Mouse (Mus musculus) skeletal muscle tissue, adult 2 months (tissue): ENCODE data around the gene Mlx.

Experiments
- DNase-seq: peaks from one replicate; pipeline ENCODE4 v3.0.0-alpha.2; 2012; ENCODE audit warnings: low read depth, low spot score

Gene Mlx

DNA sequence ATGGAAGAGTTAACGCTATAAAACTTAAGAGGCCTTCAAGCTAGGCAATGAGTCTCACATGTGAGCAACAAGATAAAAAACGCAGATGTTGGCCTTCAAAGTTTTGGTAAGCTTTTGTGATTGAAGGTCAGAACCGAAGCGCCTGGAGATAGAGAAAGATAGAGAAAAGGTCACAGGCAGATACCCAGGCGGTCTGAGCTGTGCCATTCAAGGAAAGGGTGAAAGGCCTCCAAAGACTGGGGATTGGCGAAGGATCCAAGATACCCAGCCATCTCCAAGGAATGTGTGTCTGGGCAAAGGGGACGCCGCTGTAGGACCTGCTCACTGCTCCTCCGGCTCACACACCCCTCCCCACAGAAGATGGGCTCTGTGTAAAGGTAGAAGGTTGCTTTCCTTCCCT lies 22.1 kb upstream of the Mlx start:
- no peak for DNase-seq

DNA sequence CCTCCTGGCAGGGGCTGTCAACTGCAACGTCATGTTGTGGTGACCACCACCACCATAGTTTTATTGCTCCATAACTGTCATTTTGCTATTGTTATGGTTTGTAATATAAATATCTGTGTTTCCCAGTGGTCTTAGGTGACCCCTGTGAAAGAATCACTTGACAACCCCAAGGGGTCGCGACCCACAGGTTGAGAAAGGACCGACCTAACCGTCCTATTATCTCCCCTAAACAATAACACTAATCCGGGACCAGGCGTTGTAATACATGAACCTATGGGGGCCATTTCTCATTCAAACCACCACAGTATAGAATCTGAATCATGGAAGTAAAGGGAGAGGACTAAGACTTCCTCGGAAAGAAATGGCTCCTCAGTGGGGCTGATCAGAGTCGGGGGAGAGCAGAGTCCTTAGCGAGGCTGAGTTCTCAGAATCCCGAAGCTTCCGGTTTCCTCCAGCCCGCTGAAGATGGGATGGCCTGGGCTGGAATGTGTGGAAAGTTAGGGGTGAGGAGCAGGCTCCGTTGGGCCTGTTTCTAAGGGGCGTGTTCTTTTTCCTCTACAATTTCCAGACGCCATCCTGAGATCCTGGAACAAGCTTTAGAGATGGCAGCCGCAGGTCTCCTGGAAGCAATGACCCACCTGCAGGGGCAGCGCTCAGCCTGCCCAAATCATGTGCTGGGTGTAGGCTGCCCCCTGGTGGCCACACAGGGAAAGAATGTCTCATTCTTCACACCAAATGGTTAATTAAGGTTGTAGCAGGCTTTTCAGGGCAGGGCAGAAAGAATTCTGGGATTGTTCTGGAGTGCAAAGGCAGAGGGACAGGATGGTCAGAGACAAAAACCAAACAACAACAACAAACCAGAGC lies 20.3 kb upstream of the Mlx start:
- peak; percentile 74 for DNase-seq

DNA sequence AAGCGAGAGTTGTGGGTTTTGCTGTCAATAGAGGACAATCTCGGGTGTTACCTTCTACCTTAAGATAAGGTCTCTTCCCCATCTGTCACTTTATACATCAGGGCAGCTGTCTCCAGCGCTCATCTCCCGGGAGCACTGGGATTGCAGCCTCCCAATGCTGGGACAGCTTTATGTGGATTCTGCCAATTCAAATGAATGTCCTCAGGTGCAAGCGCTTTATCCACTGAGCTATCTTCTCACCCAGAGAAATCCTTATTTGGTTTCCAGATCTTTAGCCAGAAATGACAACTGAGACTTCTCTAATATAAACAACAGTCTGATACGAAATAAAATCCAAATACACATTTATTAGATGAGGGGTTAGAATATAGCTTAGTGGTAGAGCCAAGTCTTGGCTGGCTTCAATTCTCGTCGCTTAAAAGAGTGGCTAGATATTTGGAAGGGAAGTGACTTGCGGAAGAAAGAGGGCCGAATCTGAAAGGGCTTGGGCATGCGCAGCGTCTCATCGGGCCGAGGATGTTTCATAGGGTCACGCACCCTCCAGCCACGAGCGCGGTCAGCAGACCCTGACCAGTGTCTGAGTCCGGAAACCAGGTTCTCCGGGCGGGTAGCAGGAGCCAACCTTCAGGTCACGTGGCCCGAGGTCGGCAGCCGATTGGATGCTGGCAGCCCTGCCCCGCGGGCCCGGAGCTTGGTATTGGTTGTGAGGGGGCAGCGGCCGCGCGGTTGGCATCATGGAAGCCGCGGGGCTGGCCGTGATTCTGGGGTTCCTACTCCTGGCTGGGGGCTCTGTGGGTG lies 17.5 kb upstream of the Mlx start, which contains the start of gene Naglu:
Gene Naglu (plus strand): TSS at position 622 of the 798 bp plus-strand sequence.
- peak; percentile 95 for DNase-seq

DNA sequence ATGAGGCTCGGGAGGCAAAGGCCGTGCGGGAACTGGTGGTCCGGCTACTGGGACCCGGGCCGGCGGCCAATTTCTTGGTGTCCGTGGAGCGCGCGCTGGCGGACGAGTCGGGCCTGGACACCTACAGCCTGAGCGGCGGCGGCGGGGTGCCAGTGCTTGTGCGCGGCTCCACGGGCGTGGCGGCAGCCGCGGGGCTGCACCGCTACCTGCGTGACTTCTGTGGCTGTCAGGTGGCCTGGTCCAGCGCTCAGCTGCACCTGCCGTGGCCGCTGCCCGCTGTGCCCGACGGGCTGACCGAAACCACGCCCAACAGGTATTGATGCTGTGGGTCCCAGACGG lies 16.9 kb upstream of the Mlx start:
- DNase-seq, result no peak

DNA sequence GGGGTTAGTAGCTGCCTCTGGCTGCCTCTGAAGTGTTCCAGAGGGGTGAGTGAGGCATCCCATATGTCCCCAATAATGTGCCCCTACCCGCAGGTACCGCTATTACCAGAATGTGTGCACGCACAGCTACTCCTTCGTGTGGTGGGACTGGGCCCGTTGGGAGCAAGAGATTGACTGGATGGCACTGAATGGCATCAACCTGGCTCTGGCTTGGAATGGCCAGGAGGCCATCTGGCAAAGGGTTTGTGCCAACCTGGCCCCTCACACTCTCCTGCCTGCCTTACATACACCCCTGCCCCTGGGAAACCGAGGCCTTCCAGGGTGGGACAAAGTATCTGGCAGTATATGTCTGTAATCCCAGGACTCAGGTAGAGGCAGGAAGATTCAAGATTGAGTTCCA lies 16.1 kb upstream of the Mlx start:
- DNase-seq, result no peak

DNA sequence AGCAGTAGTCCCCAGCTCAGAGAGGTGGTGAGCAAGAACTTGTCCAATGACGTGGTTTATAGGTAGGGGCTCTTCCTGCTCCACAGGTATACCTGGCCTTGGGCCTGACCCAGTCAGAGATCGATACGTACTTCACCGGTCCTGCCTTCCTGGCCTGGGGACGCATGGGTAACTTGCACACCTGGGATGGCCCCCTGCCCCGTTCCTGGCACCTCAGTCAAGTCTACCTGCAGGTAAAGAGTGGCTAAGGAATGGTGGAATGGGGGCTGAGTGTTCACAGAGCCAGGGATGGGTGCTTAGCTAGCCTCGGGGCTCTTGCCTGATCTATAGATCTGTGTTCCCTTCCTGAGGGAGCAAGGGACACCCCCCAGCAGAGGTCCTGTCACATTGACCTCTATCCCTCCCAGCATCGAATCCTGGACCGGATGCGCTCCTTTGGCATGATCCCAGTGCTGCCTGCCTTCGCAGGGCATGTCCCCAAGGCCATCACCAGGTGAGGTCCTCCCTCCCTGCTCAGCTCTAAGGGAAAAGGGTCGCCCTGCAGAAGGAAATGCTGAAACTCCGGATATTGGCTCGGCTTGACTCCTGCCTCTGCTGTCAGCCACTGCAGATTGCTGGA lies 15.2 kb upstream of the Mlx start:
- DNase-seq, result no peak

DNA sequence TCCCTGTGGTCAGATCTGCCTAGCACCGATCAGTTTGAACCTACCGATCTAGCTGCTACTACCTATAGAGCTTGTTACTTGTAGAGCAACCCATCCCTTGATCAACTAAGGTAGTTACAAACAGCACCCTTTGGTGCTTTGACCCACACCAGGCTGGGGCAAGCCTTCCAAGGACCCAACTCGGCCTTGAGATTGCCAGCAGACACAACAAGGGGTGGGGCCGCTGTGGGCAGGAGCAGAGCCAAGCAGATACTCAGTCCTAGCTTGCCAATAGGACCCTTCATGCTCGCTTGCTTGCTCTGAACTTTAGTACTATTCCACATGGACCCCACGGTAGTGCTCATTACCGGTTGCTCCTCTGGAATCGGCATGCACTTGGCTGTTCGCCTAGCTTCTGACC lies 9.0 kb upstream of the Mlx start, which contains the start of gene Hsd17b1:
Gene Hsd17b1 (plus strand): TSS at position 291 of the 400 bp plus-strand sequence.
- no peak for DNase-seq

DNA sequence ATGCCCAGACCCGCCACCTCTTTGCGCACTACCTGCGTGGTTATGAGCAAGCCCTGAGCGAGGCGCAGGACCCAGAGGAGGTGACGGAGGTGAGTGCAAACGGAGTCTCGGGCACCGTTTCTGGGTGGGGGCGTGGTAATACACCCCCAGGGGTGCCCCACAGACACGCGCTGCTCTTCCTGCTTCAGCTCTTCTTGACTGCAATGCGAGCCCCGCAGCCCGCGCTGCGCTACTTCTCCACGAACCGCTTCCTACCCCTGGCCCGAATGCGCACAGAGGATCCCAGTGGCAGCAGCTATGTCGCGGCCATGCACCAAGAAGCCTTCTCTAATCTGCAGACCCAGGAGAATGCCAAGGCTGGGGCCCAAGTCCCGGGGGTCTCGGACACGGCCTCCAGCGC lies 7.3 kb upstream of the Mlx start:
- DNase-seq, result no peak

DNA sequence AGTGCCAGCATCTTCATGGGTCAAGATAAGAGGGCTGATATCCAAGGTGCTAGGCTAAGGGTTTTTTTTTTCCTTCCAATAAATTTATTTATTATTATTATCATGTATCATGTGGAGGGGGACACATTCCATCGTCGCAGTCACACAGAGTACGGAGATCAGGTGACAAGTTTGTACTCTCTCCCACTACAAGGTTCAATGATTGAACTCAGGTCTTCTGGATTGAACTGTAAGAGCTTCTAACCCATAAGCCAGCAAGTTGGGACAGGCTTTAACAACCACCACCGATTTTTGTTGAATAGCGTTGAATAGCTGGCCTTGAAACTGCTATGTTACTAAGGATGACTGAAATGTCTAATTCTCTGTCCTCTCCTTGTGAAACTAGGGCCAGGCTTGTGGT lies 6.7 kb upstream of the Mlx start:
- no peak for DNase-seq

DNA sequence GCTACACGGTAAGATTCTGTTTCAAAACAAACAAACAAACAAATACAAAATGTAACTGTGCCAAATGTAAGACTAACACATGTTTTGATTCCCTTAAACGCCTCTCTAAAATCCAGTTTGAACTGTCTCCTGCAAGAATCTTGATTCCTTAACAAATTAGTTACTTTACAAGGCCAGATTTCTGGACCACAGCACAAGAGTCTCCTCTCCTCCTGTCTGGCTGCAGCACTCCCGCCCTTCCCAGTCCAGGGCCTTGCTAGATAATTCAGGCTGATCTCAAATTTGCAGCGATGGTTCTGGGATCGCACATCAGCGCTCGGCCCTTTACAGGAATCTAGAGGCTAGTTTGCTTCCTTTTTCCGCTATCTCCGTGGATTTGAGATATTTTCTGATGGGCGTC lies 5.4 kb upstream of the Mlx start:
- no peak for DNase-seq

DNA sequence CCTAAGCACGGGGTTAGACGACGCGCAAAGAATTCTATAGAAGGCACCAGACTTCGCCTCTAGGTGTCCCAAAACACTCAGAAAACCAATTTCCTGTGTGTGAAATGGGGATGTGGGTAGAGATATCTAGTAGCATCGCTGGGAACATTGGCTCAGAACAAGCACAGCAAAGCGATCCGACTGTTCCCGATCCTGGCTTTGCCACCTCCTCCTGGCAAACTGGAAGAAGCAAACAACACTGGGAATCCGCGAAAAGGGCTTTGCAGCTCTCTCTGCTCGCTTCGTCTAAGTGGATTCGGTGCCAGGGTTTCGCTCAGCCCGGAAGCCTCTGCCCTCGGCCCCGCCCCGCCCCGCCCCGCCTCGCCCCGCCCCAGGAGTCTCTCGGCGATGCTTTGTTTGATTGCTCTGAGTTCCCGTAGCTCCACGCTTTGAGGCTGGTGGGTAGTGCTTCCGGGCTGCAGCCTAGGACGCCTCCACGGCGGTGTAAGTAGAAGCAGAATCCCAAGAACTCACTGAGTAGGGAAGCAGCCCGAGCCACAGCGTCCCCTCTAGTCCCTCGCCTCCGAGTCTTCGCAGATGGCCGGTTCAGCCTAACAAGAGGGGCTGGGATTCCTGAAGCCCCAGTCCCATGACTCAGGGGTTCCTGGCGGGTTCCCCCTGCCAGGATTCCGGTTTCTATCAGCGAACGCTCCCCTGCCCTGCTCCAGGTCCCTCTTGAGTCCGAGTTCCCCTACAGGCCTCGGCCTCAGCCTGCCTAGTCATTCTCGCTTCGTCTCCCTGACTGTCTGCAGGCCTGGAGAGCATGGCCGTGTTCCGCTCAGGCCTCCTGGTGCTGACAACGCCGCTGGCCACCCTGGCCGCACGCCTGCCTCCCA lies 4.6 kb upstream of the Mlx start, which contains the start of gene Coasy:
Gene Coasy (plus strand): TSS at position 358 of the 875 bp plus-strand sequence.
- peak; percentile 83 for DNase-seq

DNA sequence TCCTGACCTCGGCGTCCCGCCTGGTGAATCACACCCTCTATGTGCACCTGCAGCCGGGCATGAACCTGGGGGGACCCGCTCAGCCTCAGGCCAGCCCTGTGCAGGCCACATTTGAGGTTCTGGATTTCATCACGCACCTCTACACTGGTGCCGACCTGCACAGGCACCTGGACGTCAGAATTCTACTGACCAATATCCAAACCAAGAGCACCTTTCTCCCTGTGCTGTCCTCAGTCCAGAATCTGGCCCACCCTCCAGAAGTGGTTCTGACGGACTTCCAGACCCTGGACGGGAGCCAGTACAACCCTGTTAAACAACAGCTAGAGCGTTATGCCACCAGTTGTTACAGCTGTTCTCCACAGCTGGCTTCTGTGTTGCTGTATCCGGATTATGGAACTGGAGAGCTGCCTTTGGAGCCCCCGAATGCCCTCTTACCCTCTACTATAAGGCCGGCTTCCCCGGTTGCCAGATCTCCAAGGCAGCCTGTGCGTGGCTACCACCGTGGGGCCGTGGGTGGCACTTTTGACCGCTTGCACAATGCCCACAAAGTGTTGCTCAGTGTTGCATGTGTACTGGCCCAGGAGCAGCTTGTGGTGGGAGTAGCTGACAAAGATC lies 3.9 kb upstream of the Mlx start:
- no peak for DNase-seq

DNA sequence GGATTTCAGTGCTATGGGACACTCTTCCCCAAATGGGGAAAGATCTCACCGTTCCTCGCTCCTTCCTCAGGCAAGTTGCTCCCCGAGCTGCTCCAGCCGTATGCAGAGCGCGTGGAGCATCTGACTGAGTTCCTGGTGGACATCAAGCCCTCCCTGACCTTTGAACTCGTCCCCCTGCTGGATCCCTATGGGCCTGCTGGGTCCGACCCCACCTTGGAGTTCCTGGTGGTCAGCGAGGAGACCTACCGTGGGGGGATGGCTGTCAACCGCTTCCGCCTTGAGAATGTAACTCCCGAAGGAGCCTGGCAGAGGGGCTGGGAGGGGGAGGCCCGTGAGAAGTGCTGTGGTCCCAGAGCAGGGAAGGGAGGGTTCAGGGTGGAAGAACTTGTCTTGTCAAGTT lies 2.8 kb upstream of the Mlx start:
- DNase-seq, result no peak

DNA sequence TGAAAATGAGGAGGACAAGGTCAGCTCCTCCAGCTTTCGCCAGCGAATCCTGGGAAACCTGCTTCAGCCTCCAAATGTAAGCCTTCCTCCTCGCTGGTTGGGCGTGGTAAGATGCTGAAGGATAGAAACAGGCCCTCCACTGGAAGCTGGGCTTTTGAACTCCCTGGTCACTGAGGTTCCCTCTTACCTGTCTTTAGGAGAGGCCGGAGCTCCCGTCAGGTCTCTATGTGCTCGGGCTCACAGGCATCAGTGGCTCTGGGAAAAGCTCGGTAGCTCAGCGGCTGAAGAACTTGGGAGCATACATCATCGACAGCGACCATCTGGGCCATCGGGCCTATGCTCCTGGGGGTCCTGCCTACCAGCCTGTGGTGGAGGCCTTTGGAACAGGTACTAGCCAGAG lies 2.3 kb upstream of the Mlx start:
- no peak for DNase-seq

DNA sequence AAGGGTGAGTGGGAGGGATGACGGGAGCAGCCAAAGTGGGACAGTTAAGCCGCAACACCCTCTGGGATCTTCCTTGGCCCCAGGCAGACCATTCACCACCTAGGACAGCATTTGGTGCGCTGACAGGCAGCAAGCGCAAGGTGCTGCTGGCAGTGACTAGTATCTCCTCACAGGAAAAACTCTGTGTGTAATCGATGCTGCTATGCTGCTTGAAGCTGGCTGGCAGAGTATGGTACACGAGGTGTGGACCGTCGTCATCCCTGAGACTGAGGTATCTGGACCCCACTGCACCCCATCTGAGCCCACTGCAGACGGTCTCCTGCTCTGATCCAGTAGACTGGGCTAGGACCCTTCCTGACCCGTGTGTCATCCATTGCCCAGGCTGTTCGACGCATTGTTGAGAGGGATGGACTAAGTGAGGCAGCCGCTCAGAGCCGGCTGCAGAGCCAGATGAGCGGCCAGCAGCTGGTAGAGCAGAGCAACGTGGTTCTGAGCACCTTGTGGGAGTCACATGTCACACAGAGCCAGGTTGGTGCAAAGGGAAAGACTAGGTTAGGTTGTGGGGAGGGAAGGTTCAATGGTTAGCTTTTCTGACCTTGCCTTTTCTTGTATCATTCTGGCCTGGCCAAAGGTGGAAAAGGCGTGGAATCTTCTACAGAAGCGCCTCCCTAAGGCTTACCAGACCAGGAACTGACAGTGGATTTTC lies 1.3 kb upstream of the Mlx start:
- DNase-seq, result no peak

DNA sequence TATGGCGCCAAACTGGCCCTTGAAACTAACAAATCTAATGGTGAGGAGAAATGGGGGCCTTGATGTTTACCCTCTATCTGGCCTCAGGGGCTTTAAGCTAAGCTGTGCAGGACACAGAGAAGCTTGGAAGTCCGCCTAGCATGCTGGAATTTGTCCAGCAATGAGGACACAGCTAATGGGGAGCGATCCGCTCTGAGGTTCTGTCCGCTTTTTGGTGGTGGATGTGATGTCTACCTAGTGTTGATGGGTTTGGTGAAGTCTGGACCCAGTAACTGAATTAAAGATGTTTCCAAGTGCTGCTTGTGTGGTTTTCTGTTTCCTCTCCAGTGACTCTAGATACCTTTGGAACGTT lies 778 bp upstream of the Mlx start:
- DNase-seq, result no peak

DNA sequence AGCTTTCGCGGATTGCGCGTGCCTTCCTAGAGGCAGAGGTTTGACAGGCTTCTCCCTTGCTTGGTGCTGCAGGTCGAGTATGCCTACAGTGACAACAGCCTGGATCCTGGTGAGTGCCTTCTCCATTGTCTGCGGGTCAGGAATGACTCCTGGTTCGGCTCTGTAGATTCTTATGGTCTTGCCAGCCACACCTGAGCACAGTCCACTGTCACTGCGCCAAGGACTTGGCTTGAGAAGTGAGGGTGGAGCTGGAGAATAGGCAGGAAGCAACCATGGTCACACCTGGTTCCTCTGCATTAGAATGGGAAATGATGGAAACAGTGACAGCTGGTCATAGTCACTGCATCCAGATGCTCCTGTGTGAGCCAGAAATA lies 592 bp downstream of the Mlx start:
- no peak for DNase-seq

DNA sequence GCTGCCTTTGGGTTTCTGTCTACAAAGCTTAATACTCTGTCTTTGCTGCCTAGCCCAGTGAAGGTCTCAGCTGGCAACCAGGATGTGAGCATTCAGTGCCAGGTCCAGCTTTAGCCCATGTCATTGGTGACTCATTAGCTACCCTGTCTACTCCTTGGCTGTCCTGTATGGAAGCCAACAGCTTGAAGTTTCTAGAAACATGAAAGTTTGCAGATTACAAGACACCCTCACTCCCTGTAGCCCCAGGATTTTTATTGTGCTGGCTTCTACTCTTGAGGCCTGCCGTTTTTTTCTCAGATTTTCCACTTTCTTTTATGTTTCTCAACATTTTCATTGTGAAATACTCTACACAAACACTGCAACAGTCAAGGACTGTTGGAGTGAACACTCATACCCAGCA lies 2.9 kb downstream of the Mlx start:
- DNase-seq, result no peak

DNA sequence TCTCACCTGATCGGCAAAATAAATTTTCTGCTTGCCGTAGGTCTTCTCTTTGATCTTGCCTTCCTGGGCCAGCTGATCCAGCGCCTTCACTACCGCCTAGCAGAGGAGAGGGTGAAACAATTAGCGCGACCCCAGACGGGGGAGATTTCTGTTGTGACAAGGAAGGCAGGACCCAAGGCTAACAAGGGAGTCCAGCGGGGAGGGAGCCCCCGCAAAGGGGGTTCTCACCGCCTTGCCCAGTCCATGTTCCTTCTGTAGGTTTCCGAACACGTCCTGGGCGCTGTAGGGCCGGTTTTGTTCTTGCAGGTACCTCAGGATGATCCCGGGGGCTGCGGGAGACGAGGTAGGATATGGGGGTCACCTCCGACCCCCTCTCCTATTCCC lies 7.8 kb downstream of the Mlx start:
- DNase-seq, result no peak

DNA sequence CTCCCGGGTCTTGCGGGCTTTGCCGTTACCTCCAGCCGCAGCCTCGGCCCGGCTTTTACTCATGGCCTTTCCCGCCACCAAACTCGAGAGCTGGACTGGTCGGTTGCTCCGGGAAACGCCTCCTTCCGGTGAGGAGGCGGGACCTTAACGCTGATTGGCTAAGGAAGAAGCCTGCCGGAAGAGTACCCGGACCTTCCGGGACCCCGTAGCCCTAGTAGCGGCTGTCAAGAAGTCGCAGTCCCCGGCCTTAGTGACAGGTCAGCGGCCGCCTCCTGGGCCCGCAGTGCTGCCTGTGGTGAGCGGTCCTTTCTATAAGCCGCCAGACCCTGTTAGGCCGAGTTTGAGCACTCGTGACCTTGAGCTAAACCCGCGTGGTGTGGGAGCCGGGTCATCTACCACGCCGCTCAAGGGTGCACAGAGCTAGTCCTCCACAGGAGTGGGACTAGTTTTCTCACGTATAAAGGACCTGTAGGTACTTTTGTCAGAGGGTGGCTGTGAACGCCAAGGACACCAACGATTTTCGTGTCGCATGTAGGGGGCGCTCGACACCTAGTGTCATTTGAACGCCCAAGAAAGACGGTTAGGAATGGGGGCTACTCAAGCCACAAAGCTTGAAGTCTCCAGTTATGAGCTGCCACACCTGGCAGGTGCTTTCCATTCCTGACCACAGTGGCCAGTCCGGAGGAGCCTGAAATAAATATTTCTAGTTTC lies 8.4 kb downstream of the Mlx start, which contains the start of gene Psmc3ip:
Gene Psmc3ip (minus strand): TSS at position 123 of the 711 bp plus-strand sequence.
- peak; percentile 96 for DNase-seq
